Mouse (Mus musculus) cerebellum, adult 9-10 months (tissue): ENCODE measurements around the gene Gm45717.

ENCODE experiments used
- DNase-seq: peaks from one replicate; pipeline ENCODE4 v3.0.0; 2022

Gm45717 gene

GRCm38 (mm10) chr7:140967862-140968591 lies 12.3 kb upstream of the Gm45717 start:
- no peak for DNase-seq

GRCm38 (mm10) chr7:140966921-140967320 lies 11.2 kb upstream of the Gm45717 start, which contains the start of gene Ifitm1:
TSS of gene Ifitm1 (plus strand) at chr7:140967221.
- DNase-seq = no peak

GRCm38 (mm10) chr7:140962733-140963132 lies 7.0 kb upstream of the Gm45717 start:
- no peak for DNase-seq

GRCm38 (mm10) chr7:140961416-140961815 lies 5.7 kb upstream of the Gm45717 start:
- no peak for DNase-seq

- no peak for DNase-seq
These were observed 4.3 kb upstream of the Gm45717 start for GRCm38 (mm10) chr7:140960026-140960425.

GRCm38 (mm10) chr7:140959181-140959901 lies 3.6 kb upstream of the Gm45717 start:
- peak; percentile 14 for DNase-seq

GRCm38 (mm10) chr7:140956556-140956869 lies 776 bp upstream of the Gm45717 start:
- DNase-seq = no peak

GRCm38 (mm10) chr7:140955342-140955741 lies 395 bp downstream of the Gm45717 start:
- no peak for DNase-seq

- DNase-seq = no peak
These were observed 1.0 kb downstream of the Gm45717 start for GRCm38 (mm10) chr7:140954733-140955071.

GRCm38 (mm10) chr7:140953800-140954732 lies 1.7 kb downstream of the Gm45717 start:
- no peak for DNase-seq

GRCm38 (mm10) chr7:140953133-140953532 lies 2.6 kb downstream of the Gm45717 start:
- DNase-seq = no peak

GRCm38 (mm10) chr7:140952441-140952840 lies 3.3 kb downstream of the Gm45717 start:
- DNase-seq = no peak

- no peak for DNase-seq
These were observed 4.0 kb downstream of the Gm45717 start for GRCm38 (mm10) chr7:140951765-140952164.

- no peak for DNase-seq
These were observed 4.7 kb downstream of the Gm45717 start for GRCm38 (mm10) chr7:140951051-140951450.

GRCm38 (mm10) chr7:140949824-140950530 lies 5.8 kb downstream of the Gm45717 start, which contains the start of gene Ifitm5:
TSS of gene Ifitm5 (minus strand) at chr7:140950291.
- DNase-seq = no peak

GRCm38 (mm10) chr7:140949255-140949654 lies 6.5 kb downstream of the Gm45717 start:
- no peak for DNase-seq

- DNase-seq = no peak
These were observed 7.6 kb downstream of the Gm45717 start for GRCm38 (mm10) chr7:140948161-140948560.

GRCm38 (mm10) chr7:140946980-140947379 lies 8.8 kb downstream of the Gm45717 start:
- no peak for DNase-seq

GRCm38 (mm10) chr7:140946311-140946710 lies 9.4 kb downstream of the Gm45717 start:
- DNase-seq = no peak

GRCm38 (mm10) chr7:140945247-140945646 lies 10.5 kb downstream of the Gm45717 start:
- no peak for DNase-seq

GRCm38 (mm10) chr7:140944236-140944635 lies 11.5 kb downstream of the Gm45717 start:
- no peak for DNase-seq

GRCm38 (mm10) chr7:140943356-140943755 lies 12.4 kb downstream of the Gm45717 start:
- no peak for DNase-seq

- DNase-seq = no peak
These were observed 12.9 kb downstream of the Gm45717 start for GRCm38 (mm10) chr7:140942811-140943210.
